Mouse (Mus musculus) stomach, embryonic 16.5 days (tissue): ENCODE measurements around the gene Galnt10. TPM values are rescaled to one million over a fixed set of nuclear protein-coding genes. Genes with fewer than 3 reads are reported as not detected.

Experiments used
- ATAC-seq: fragments of 200-750 bp; cut with Nextera tagmentation; 2 replicates; pipeline ENCODE4 v1.8.0; 2017; ENCODE audit warnings: moderate number of reproducible peaks, moderate TSS enrichment; ENCODE audit not compliant: insufficient read depth, low FRiP score
- H3K27ac ChIP-seq: fragments of 300-500 bp; sonication (generic); 2 replicates; pipeline ENCODE4 v1.5.1; 2014; ENCODE audit warnings: low read length
- H3K27me3 ChIP-seq: fragments of 300-500 bp; sonication (generic); 2 replicates; pipeline ENCODE4 v1.6.1; 2014; ENCODE audit warnings: low read length, control low read depth, mixed read lengths; ENCODE audit not compliant: control insufficient read depth, insufficient read depth
- H3K36me3 ChIP-seq: fragments of 300-500 bp; sonication (generic); 2 replicates; pipeline ENCODE4 v1.6.1; 2014; ENCODE audit warnings: low read length; ENCODE audit not compliant: control insufficient read depth, insufficient read depth
- H3K4me1 ChIP-seq: fragments of 300-500 bp; sonication (generic); 2 replicates; pipeline ENCODE4 v1.6.1; 2014; ENCODE audit warnings: low read length, control low read depth, mixed read lengths; ENCODE audit not compliant: control insufficient read depth, insufficient read depth
- H3K4me2 ChIP-seq: fragments of 300-500 bp; sonication (generic); 2 replicates; pipeline ENCODE4 v1.6.1; 2014; ENCODE audit warnings: low read depth, low read length, mixed read lengths
- H3K4me3 ChIP-seq: fragments of 300-500 bp; sonication (generic); replicated peaks from 2 replicates; pipeline ENCODE4 v1.5.1; 2014; ENCODE audit warnings: mild to moderate bottlenecking, low read length
- H3K9ac ChIP-seq: fragments of 300-500 bp; sonication (generic); 2 replicates; pipeline ENCODE4 v1.6.1; 2014; ENCODE audit warnings: low read length
- H3K9me3 ChIP-seq: fragments of 300-500 bp; sonication (generic); replicated peaks from 2 replicates; pipeline ENCODE4 v1.6.1; 2016; ENCODE audit warnings: low read length, control low read depth; ENCODE audit not compliant: control insufficient read depth
- WGBS: fragments of 180-500 bp; shearing (Covaris S2); extraction: QIAGEN DNeasy Blood & Tissue Kit; methylation state at CpG from one replicate; pipeline ENCODE4 v1.1.7; 2014; 5-methylcytosine and 5-hydroxymethylcytosine counted together
- polyA plus RNA-seq: library from polyadenylated mRNA; unstranded; fragments of >200 nt; fragmentation: Nextera tagmentation; extraction: Ambion mirVana; gene quantifications from 2 replicates; pipeline ENCODE4 v1.2.1, GENCODE M21; 2015

The Galnt10 gene
- polyA plus RNA-seq, 1 experiment from 2014 or later = 17.4 TPM

DNA sequence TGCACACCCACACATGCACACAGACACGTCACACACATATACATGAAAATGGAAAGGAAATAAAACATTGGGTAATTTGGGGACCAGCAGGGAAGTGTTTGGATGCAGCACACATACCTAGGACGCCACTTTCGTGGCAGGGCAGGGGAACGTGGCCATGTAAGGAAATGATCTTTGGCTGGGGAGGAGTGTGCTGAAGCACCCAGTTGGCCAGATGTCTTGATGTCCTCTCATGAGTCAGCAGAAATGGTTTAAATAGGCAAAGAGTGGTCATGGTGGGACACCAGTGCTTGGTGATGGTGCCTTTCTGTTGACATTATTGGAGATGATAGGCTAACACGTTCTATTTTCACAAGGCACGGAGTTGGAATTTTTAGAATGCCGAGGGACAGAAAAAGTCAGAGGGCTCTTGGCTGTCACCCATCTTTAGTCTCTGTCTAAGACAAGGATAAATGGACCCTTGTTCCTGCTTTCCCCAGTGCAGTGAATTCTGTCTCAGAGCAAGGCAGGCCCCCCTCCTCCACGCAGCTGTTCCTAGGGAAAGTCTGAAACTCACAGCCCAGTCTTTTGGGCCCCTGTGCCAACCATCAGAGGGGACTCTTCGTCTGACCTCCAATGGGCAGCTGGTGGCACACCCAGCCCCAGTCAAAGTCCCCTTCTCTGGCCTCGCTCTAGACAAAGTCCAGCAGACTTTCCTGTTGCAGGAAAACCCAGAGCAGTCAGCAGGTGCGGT is 56.1 kb downstream of the Galnt10 start:
- Histone ChIP-seq H3K4me2 (no peak overlapping the region), H3K4me3 (no peak overlapping the region), H3K9ac (no peak overlapping the region), H3K9me3 (no peaks in the 10 kb centered on the region), H3K36me3 (peaks cover 5% of the 10 kb centered on the region; the same call in 1 of the 2 replicates), H3K27ac (peak overlapping the region; percentile 43), H3K4me1 (peaks cover 7% of the 10 kb centered on the region; the same call in 1 of the 2 replicates), H3K27me3 (no peaks in the 10 kb centered on the region)
- peak; percentile 45; the same call in 1 of the 2 replicates for ATAC-seq
- 65% methylated on average over 11 of the region's 11 CpGs for WGBS

DNA sequence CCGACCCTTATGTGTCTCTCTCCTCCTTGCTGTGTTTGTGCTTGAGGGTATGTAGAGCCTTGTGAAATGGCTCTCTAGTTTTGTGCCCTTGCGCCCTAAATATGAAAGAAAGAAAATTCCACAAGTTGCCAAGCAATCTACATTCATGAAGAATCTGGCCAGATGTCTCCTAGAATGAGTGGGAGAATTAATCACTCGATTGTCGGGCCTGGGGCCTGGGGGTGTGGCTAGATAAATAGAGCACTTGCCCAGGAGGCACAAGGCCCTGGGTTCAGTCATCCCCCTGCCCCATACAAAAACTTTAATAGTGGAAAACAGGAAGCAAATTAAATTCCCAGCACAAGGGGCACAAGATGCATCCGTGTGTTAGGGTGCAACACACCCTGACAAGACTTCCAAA is 56.7 kb downstream of the Galnt10 start:
- Histone ChIP-seq H3K27ac (peak overlapping the region; percentile 43), H3K4me3 (no peak overlapping the region), H3K4me2 (no peak overlapping the region), H3K4me1 (peaks cover 4% of the 10 kb centered on the region; the same call in 1 of the 2 replicates), H3K27me3 (no peaks in the 10 kb centered on the region), H3K36me3 (peaks cover 5% of the 10 kb centered on the region; the same call in 1 of the 2 replicates), H3K9me3 (peaks cover under 1% of the 10 kb centered on the region; the same call in 1 of the 2 replicates), H3K9ac (no peak overlapping the region)
- WGBS = 54% methylated on average over 5 of the region's 5 CpGs
- ATAC-seq = peak; percentile 9; the same call in 1 of the 2 replicates

GRCm38 (mm10) chr11:57706620-57707019 is 61.4 kb downstream of the Galnt10 start:
- Histone ChIP-seq H3K9ac (no peak overlapping the region), H3K36me3 (peaks cover 5% of the 10 kb centered on the region; the same call in 1 of the 2 replicates), H3K4me1 (0 out of 2 replicates have a peak, but pooled peaks cover 6% of the 10 kb centered on the region), H3K27me3 (no peaks in the 10 kb centered on the region), H3K9me3 (peaks cover 4% of the 10 kb centered on the region; the same call in 1 of the 2 replicates), H3K4me3 (no peak overlapping the region), H3K27ac (no peak overlapping the region), H3K4me2 (no peak overlapping the region)
- ATAC-seq = no peak
- WGBS = 85% methylated on average over 1 of the region's 1 CpGs

DNA sequence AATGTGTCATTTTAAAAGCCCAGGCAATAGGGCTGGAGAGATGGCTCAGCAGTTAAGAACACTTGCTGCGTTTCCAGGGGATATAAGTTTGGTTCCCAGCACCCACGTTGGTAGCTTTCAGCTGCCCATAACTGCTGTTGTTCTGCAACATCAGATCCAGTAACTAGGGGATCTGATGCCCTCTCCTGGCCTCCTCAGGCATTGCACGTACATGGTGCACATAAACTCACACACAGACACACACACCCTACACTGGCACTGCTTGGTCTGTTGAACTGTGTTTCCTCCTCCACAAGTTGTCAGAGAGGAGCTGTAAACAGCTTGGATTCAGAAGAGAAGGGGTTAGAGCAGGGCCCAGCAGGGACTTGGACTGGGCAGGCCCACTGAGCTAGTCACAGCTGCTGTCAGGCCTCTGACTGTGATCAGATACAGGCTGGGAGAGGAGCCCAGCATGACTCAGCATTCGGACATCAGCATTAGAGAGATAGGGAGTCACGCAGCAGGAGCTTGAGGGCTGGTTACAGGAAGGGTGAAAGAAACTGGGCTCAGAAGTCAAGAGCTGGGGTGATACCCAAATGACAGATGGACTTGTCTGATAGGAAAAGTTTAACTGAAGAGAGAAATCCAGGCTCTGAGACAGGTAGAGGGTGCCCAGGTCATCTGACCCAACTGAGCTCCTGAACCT is 62.0 kb downstream of the Galnt10 start:
- Histone ChIP-seq H3K27ac (no peak overlapping the region), H3K9me3 (peaks cover 4% of the 10 kb centered on the region; the same call in 1 of the 2 replicates), H3K36me3 (peaks cover 5% of the 10 kb centered on the region; the same call in 1 of the 2 replicates), H3K9ac (no peak overlapping the region), H3K4me1 (0 out of 2 replicates have a peak, but pooled peaks cover 6% of the 10 kb centered on the region), H3K4me2 (no peak overlapping the region), H3K27me3 (no peaks in the 10 kb centered on the region), H3K4me3 (no peak overlapping the region)
- 0 out of 2 replicates have a peak, but pooled peaks have one; percentile 26 for ATAC-seq
- WGBS = 88% methylated on average over 5 of the region's 5 CpGs

DNA sequence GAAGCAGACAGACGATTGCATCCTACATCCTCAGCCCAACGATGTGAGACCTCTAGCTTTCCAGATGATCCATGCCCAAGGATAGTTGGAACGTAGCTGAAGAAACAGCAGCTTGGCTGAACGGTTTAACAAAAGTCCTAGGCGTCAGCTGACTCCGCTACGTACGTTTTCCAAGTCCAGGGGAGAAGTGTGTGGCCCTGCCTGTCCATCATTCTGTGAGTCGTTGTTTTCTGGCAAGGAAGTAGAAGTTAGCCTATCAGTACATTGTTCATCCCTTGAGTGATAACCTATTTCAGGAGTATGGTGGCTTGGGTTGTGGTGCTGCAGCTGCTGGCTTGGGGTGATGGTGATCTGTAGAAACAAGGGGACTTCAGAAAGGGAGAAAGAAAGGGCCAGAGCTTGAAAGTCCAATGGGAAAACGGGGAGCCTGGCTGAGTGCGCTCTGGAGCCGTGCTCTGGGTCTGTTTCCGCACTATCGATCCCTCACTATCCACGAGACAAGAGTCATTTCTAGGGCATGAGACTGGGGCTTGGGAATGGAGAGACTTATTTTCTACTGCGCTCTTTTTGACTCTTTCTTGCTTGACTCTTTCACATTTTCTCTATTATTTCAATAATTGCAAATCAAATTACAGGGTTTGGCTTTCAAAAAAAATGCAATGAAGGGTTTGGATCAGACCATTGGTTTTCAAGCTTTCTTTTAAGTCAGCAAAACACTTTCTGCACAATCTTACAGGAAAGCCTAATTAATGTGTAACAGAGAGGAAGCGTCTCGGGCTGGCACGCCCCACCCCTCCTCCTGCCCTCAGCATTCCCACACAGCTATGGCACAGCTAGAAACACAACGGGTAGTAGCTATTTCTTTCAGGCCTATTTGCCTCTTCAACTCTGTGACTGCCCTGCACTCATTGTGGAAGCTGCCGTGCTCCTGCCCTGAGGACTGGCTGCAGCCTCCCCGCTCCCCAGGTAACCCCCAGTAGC is 63.2 kb downstream of the Galnt10 start:
- H3K9ac ChIP-seq = no peak overlapping the region

GRCm38 (mm10) chr11:57713960-57714359 is 68.7 kb downstream of the Galnt10 start:
- ATAC-seq = no peak
- WGBS = 70% methylated on average over 6 of the region's 6 CpGs
- H3K9ac ChIP-seq = no peak overlapping the region
- no peak overlapping the region for H3K27ac ChIP-seq
- no peaks in the 10 kb centered on the region for H3K36me3 ChIP-seq
- no peaks in the 10 kb centered on the region for H3K27me3 ChIP-seq
- 0 out of 2 replicates have a peak, but pooled peaks cover 2% of the 10 kb centered on the region for H3K4me1 ChIP-seq
- no peak overlapping the region for H3K4me3 ChIP-seq
- H3K4me2 ChIP-seq = no peak overlapping the region
- H3K9me3 ChIP-seq = no peaks in the 10 kb centered on the region

More for the DNA sequence above, 63.2 kb downstream of the Galnt10 start:
- Histone ChIP-seq H3K4me2 (no peak overlapping the region), H3K27me3 (no peaks in the 10 kb centered on the region), H3K9me3 (peaks cover 4% of the 10 kb centered on the region; the same call in 1 of the 2 replicates), H3K4me3 (no peak overlapping the region), H3K4me1 (0 out of 2 replicates have a peak, but pooled peaks cover 6% of the 10 kb centered on the region), H3K27ac (no peak overlapping the region), H3K36me3 (peaks cover 5% of the 10 kb centered on the region; the same call in 1 of the 2 replicates)
- ATAC-seq = no peak
- 66% methylated on average over 22 of the region's 22 CpGs for WGBS

GRCm38 (mm10) chr11:57716721-57717120 is 71.5 kb downstream of the Galnt10 start:
- whole genome bisulfite sequencing = 86% methylated on average over 3 of the region's 3 CpGs
- Histone ChIP-seq H3K27ac (no peak overlapping the region), H3K4me2 (no peak overlapping the region), H3K9me3 (no peaks in the 10 kb centered on the region), H3K27me3 (no peaks in the 10 kb centered on the region), H3K4me1 (peaks cover 8% of the 10 kb centered on the region; the same call in 1 of the 2 replicates), H3K4me3 (no peak overlapping the region), H3K9ac (no peak overlapping the region), H3K36me3 (no peaks in the 10 kb centered on the region)
- ATAC-seq = no peak

DNA sequence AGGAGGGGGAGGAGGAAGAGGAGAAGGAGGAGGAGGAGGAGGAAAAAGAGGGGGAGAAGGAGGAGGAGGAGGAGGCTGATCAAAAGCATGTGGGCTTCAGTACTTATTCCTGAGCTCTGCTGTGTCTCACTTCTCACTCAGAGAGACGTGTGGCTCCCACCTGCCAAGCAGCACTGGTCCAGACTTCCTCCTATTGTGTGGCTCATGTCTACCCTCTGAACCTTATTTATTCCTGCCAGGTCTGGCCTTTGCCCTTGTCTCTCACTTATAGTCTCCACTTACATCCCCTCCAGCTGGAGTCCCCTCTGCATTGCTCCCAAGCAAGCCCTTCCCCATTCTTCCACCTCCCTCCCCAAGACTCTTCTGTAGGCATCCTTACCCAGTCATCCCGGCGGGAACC is 72.2 kb downstream of the Galnt10 start:
- Histone ChIP-seq H3K4me1 (peaks cover 8% of the 10 kb centered on the region; the same call in 1 of the 2 replicates), H3K27me3 (no peaks in the 10 kb centered on the region), H3K9me3 (no peaks in the 10 kb centered on the region), H3K9ac (no peak overlapping the region), H3K36me3 (no peaks in the 10 kb centered on the region), H3K4me3 (no peak overlapping the region), H3K4me2 (no peak overlapping the region), H3K27ac (no peak overlapping the region)
- no peak for ATAC-seq
- WGBS = 76% methylated on average over 3 of the region's 3 CpGs
